ENCODE assay signal across 29 mouse cellular contexts in the genomic region with DNA sequence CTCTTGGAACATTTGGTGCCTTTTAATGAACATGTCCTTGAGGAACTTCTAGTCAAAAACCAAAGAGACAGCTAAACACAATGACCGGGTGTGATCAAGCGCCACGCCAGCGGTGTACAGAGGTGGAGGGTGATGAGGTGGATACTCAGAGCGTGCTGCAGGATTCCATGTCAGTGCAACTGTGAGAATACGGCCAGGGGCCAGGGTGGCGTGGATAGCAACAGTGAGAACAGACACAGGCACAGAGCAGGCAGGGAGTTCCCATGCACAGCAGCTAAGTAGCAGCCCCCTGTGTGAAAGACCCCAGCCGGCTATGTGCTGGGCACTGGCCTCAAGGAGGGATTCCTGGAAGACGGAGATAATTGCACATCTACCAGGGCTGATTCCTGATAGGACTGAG. TPM values are rescaled to one million over a fixed set of nuclear protein-coding genes. Genes with fewer than 3 reads are reported as not detected.
DNase-seq lines count a peak whose midpoint lies in the region; ATAC-seq and TF ChIP-seq lines count a peak whose summit lies in the region.
"Had no signal": no experiment of that assay in that cellular context is flagged by ENCODE, and none has a peak within 500 bp of the region (broad histone marks: within the 10 kb centered on the region; RNA-seq: fewer than 3 reads in every experiment).

No protein-coding gene starts in this region.

- no peaks in the 10 kb centered on the region for H3K9me3 ChIP-seq in forebrain, embryonic 10.5 days
- H3K9me3 ChIP-seq in forebrain, postnatal 0 days (ENCODE audit: low read length), result no peaks in the 10 kb centered on the region
- H3K9me3 ChIP-seq in limb, embryonic 11.5 days (ENCODE audit: control insufficient read depth, low read length), result no peaks in the 10 kb centered on the region
- no peaks in the 10 kb centered on the region for H3K9me3 ChIP-seq in limb, embryonic 10.5 days (replicated peaks)
- H3K9me3 ChIP-seq in midbrain, embryonic 10.5 days (replicated peaks), result no peaks in the 10 kb centered on the region
- H3K9me3 ChIP-seq in midbrain, postnatal 0 days (ENCODE audit: low read length), result no peaks in the 10 kb centered on the region
- no peaks in the 10 kb centered on the region for H3K9me3 ChIP-seq in limb, embryonic 12.5 days
- H3K9me3 ChIP-seq in neural tube, embryonic 15.5 days (replicated peaks), result no peaks in the 10 kb centered on the region
- H3K9me3 ChIP-seq: embryonic facial prominence, embryonic 13.5 days; forebrain, embryonic 15.5 days; G1E; heart, embryonic 12.5 days; heart, embryonic 15.5 days; hindbrain, embryonic 10.5 days; hindbrain, embryonic 13.5 days had no signal

- 0 out of 2 replicates have a peak overlapping the region, but pooled peaks have one; percentile 5 for H3K27ac ChIP-seq in forebrain, embryonic 10.5 days
- H3K27ac ChIP-seq in forebrain, postnatal 0 days (ENCODE audit: low read depth, low read length), result no peak overlapping the region
- no peak overlapping the region for H3K27ac ChIP-seq in limb, embryonic 11.5 days (replicated peaks; ENCODE audit: low read depth, low read length)
- H3K27ac ChIP-seq in limb, embryonic 10.5 days, result no peak overlapping the region
- 0 out of 2 replicates have a peak overlapping the region, but pooled peaks have one; percentile 23 for H3K27ac ChIP-seq in midbrain, embryonic 10.5 days (replicated peaks)
- H3K27ac ChIP-seq in midbrain, postnatal 0 days (ENCODE audit: low read depth, low read length), result no peak overlapping the region
- no peak overlapping the region for H3K27ac ChIP-seq in limb, embryonic 12.5 days
- no peak overlapping the region for H3K27ac ChIP-seq in neural tube, embryonic 15.5 days (replicated peaks)
- H3K27ac ChIP-seq: embryonic facial prominence, embryonic 13.5 days; forebrain, embryonic 15.5 days; heart, embryonic 15.5 days; hindbrain, embryonic 10.5 days; hindbrain, embryonic 13.5 days had no signal

- no peak overlapping the region for H3K9ac ChIP-seq in forebrain, postnatal 0 days
- no peak overlapping the region for H3K9ac ChIP-seq in limb, embryonic 11.5 days (ENCODE audit: low read length)
- H3K9ac ChIP-seq in midbrain, postnatal 0 days (replicated peaks; ENCODE audit: low read length, poor library complexity, severe bottlenecking), result no peak overlapping the region
- H3K9ac ChIP-seq in limb, embryonic 12.5 days (replicated peaks), result no peak overlapping the region
- H3K9ac ChIP-seq in neural tube, embryonic 15.5 days (replicated peaks), result no peak overlapping the region
- H3K9ac ChIP-seq: embryonic facial prominence, embryonic 13.5 days; forebrain, embryonic 15.5 days; heart, embryonic 12.5 days; heart, embryonic 15.5 days; hindbrain, embryonic 13.5 days had no signal

- no peak for TF ChIP-seq CTCF in forebrain, postnatal 0 days (IDR thresholded peaks at IDR 0.05; ENCODE audit: low read depth)
- TF ChIP-seq CTCF in midbrain, postnatal 0 days (IDR thresholded peaks at IDR 0.05), result no peak

- H3K4me2 ChIP-seq in forebrain, postnatal 0 days (ENCODE audit: low read depth), result no peak overlapping the region
- no peak overlapping the region for H3K4me2 ChIP-seq in limb, embryonic 11.5 days (ENCODE audit: low read depth, severe bottlenecking)
- H3K4me2 ChIP-seq in midbrain, postnatal 0 days (ENCODE audit: low read depth, low read length, poor library complexity, severe bottlenecking), result no peak overlapping the region
- H3K4me2 ChIP-seq in limb, embryonic 12.5 days, result no peak overlapping the region
- no peak overlapping the region for H3K4me2 ChIP-seq in neural tube, embryonic 15.5 days
- H3K4me2 ChIP-seq: embryonic facial prominence, embryonic 13.5 days; forebrain, embryonic 15.5 days; heart, embryonic 12.5 days; heart, embryonic 15.5 days; hindbrain, embryonic 13.5 days had no signal

- no peak for ATAC-seq in forebrain, postnatal 0 days
- ATAC-seq in limb, embryonic 11.5 days (ENCODE audit: insufficient number of reproducible peaks, low FRiP score, low TSS enrichment, low read depth), result no peak
- ATAC-seq in midbrain, postnatal 0 days (ENCODE audit: low FRiP score), result no peak
- peak; percentile 13; the same call in 1 of the 2 replicates for ATAC-seq in limb, embryonic 12.5 days (ENCODE audit: insufficient number of reproducible peaks, insufficient read depth, low FRiP score, low TSS enrichment, low read depth)
- no peak; the same call in 1 of the 2 replicates for ATAC-seq in neural tube, embryonic 15.5 days (ENCODE audit: low FRiP score)
- ATAC-seq: forebrain, embryonic 15.5 days; hindbrain, embryonic 16.5 days; Patski had no signal

- H3K36me3 ChIP-seq in forebrain, embryonic 10.5 days (replicated peaks), result no peaks in the 10 kb centered on the region; the same call in 1 of the 2 replicates
- peaks cover 2% of the 10 kb centered on the region; the same call in 1 of the 2 replicates for H3K36me3 ChIP-seq in forebrain, postnatal 0 days (ENCODE audit: insufficient read depth)
- no peaks in the 10 kb centered on the region for H3K36me3 ChIP-seq in limb, embryonic 11.5 days (ENCODE audit: control insufficient read depth, insufficient read depth, low read length)
- no peaks in the 10 kb centered on the region for H3K36me3 ChIP-seq in limb, embryonic 10.5 days
- H3K36me3 ChIP-seq in midbrain, embryonic 10.5 days, result 0 out of 2 replicates have a peak, but pooled peaks cover 5% of the 10 kb centered on the region
- H3K36me3 ChIP-seq in midbrain, postnatal 0 days (ENCODE audit: insufficient read depth, low read length), result peaks cover 5% of the 10 kb centered on the region; the same call in 1 of the 2 replicates
- no peaks in the 10 kb centered on the region for H3K36me3 ChIP-seq in limb, embryonic 12.5 days
- H3K36me3 ChIP-seq in neural tube, embryonic 15.5 days, result no peaks in the 10 kb centered on the region
- H3K36me3 ChIP-seq: forebrain, embryonic 15.5 days; heart, embryonic 15.5 days had no signal

- H3K4me1 ChIP-seq in forebrain, embryonic 10.5 days, result peaks cover 8% of the 10 kb centered on the region; the same call in 1 of the 2 replicates
- no peaks in the 10 kb centered on the region for H3K4me1 ChIP-seq in forebrain, postnatal 0 days (ENCODE audit: insufficient read depth)
- H3K4me1 ChIP-seq in limb, embryonic 11.5 days (ENCODE audit: control insufficient read depth, insufficient read depth, low read length), result 0 out of 2 replicates have a peak, but pooled peaks cover 2% of the 10 kb centered on the region
- peaks cover 7% of the 10 kb centered on the region for H3K4me1 ChIP-seq in limb, embryonic 10.5 days
- H3K4me1 ChIP-seq in midbrain, embryonic 10.5 days, result peaks cover 22% of the 10 kb centered on the region
- no peaks in the 10 kb centered on the region for H3K4me1 ChIP-seq in midbrain, postnatal 0 days (ENCODE audit: insufficient read depth, low read length)
- H3K4me1 ChIP-seq in limb, embryonic 12.5 days (replicated peaks), result peaks cover 8% of the 10 kb centered on the region
- H3K4me1 ChIP-seq in neural tube, embryonic 15.5 days, result no peaks in the 10 kb centered on the region
- H3K4me1 ChIP-seq: embryonic facial prominence, embryonic 13.5 days; heart, embryonic 12.5 days; heart, embryonic 15.5 days; hindbrain, embryonic 13.5 days had no signal

- whole genome bisulfite sequencing in forebrain, embryonic 10.5 days, result 85% methylated on average over 9 of the region's 9 CpGs
- WGBS in forebrain, postnatal 0 days, result 78% methylated on average over 9 of the region's 9 CpGs
- WGBS in limb, embryonic 11.5 days, result 79% methylated on average over 9 of the region's 9 CpGs
- 87% methylated on average over 9 of the region's 9 CpGs for WGBS in limb, embryonic 10.5 days
- 85% methylated on average over 9 of the region's 9 CpGs for WGBS in midbrain, embryonic 10.5 days
- 75% methylated on average over 9 of the region's 9 CpGs for WGBS in midbrain, postnatal 0 days
- 82% methylated on average over 9 of the region's 9 CpGs for WGBS in limb, embryonic 12.5 days
- 86% methylated on average over 9 of the region's 9 CpGs for WGBS in neural tube, embryonic 15.5 days

- peak; percentile 14 for DNase-seq in forebrain, embryonic 10.5 days (ENCODE audit: extremely low spot score, low spot score)
- no peak for DNase-seq in forebrain, postnatal 0 days
- peak; percentile 20 for DNase-seq in limb, embryonic 11.5 days (ENCODE audit: low spot score)
- no peak for DNase-seq in limb, embryonic 10.5 days (ENCODE audit: low spot score)
- peak; percentile 11 for DNase-seq in midbrain, embryonic 10.5 days (ENCODE audit: low spot score)
- DNase-seq in midbrain, postnatal 0 days (ENCODE audit: low spot score), result no peak
- DNase-seq: adrenal gland, postnatal 10 days; adrenal gland, postnatal 36 days; B cell, adult 2 months; cerebellum, adult 18-20 months; cerebellum, adult 9-10 months; cerebellum, postnatal 14 days; gastrocnemius, postnatal 10 days; gastrocnemius, postnatal 36 days; heart, postnatal 10 days; heart, postnatal 36 days had no signal

- H3K4me3 ChIP-seq in forebrain, embryonic 10.5 days, result no peak overlapping the region
- no peak overlapping the region for H3K4me3 ChIP-seq in forebrain, postnatal 0 days (ENCODE audit: low read depth, low read length)
- no peak overlapping the region for H3K4me3 ChIP-seq in limb, embryonic 11.5 days (ENCODE audit: low read depth, low read length)
- H3K4me3 ChIP-seq in limb, embryonic 10.5 days, result no peak overlapping the region
- H3K4me3 ChIP-seq in midbrain, embryonic 10.5 days, result no peak overlapping the region
- no peak overlapping the region for H3K4me3 ChIP-seq in midbrain, postnatal 0 days (ENCODE audit: low read depth, low read length)
- H3K4me3 ChIP-seq in limb, embryonic 12.5 days (replicated peaks), result no peak overlapping the region
- no peak overlapping the region for H3K4me3 ChIP-seq in neural tube, embryonic 15.5 days (replicated peaks)
- H3K4me3 ChIP-seq: embryonic facial prominence, embryonic 13.5 days; erythroblast, embryonic 14.5 days; forebrain, embryonic 15.5 days; heart, embryonic 12.5 days; heart, embryonic 15.5 days; hindbrain, embryonic 10.5 days; hindbrain, embryonic 13.5 days had no signal

- no peaks in the 10 kb centered on the region for H3K27me3 ChIP-seq in forebrain, embryonic 10.5 days (ENCODE audit: poor library complexity, severe bottlenecking)
- H3K27me3 ChIP-seq in forebrain, postnatal 0 days (ENCODE audit: insufficient read depth, low read length), result no peaks in the 10 kb centered on the region
- H3K27me3 ChIP-seq in limb, embryonic 11.5 days (ENCODE audit: control insufficient read depth, insufficient read depth, low read length), result no peaks in the 10 kb centered on the region
- H3K27me3 ChIP-seq in limb, embryonic 10.5 days (ENCODE audit: low read depth, poor library complexity, severe bottlenecking), result no peaks in the 10 kb centered on the region
- H3K27me3 ChIP-seq in midbrain, embryonic 10.5 days (ENCODE audit: low read depth, poor library complexity, severe bottlenecking), result no peaks in the 10 kb centered on the region
- no peaks in the 10 kb centered on the region for H3K27me3 ChIP-seq in midbrain, postnatal 0 days (ENCODE audit: insufficient read depth, low read length)
- H3K27me3 ChIP-seq in limb, embryonic 12.5 days, result no peaks in the 10 kb centered on the region
- no peaks in the 10 kb centered on the region for H3K27me3 ChIP-seq in neural tube, embryonic 15.5 days (replicated peaks)
- H3K27me3 ChIP-seq: CH12.LX; embryonic facial prominence, embryonic 13.5 days; forebrain, embryonic 15.5 days; heart, embryonic 12.5 days; heart, embryonic 15.5 days; hindbrain, embryonic 13.5 days; Patski had no signal

RNA-seq across cellular contexts. Expression of a gene that starts 59.0 kb away (rescaled TPM):
- 17.2 and 18.1 TPM in 2 replicates for polyA plus RNA-seq in forebrain, embryonic 10.5 days (2016; fragmentation: Nextera tagmentation; extraction: Ambion mirVana)
- total RNA-seq in forebrain, postnatal 0 days (2014; rRNA removed), result 14.0 and 15.7 TPM in 2 replicates
- 32.8 and 33.6 TPM in 2 replicates for polyA plus RNA-seq in forebrain, postnatal 0 days (2015; fragmentation: Nextera tagmentation; extraction: Ambion mirVana)
- polyA plus RNA-seq in limb, embryonic 11.5 days (2014; fragmentation: Nextera tagmentation; extraction: Ambion mirVana), result 13.1 and 14.6 TPM in 2 replicates
- polyA plus RNA-seq in limb, embryonic 10.5 days (2016; fragmentation: Nextera tagmentation; extraction: Ambion mirVana), result 11.4 and 11.6 TPM in 2 replicates
- 22.8 and 26.5 TPM in 2 replicates for polyA plus RNA-seq in midbrain, embryonic 10.5 days (2016; fragmentation: Nextera tagmentation; extraction: Ambion mirVana)
- total RNA-seq in midbrain, postnatal 0 days (2014; rRNA removed), result 6.1 and 7.7 TPM in 2 replicates
- polyA plus RNA-seq in midbrain, postnatal 0 days (2015; fragmentation: Nextera tagmentation; extraction: Ambion mirVana), result 26.8 and 27.0 TPM in 2 replicates
- polyA plus RNA-seq in limb, embryonic 12.5 days (2016; fragmentation: Nextera tagmentation; extraction: Ambion mirVana), result 11.5 and 14.3 TPM in 2 replicates
- polyA plus RNA-seq in neural tube, embryonic 15.5 days (2015; fragmentation: Nextera tagmentation; extraction: Ambion mirVana), result 19.8 and 20.5 TPM in 2 replicates

RNA-seq across cellular contexts. Expression of a gene that starts 59.6 kb away (rescaled TPM):
- 30.7 and 32.2 TPM in 2 replicates for polyA plus RNA-seq in forebrain, embryonic 10.5 days (2016; fragmentation: Nextera tagmentation; extraction: Ambion mirVana)
- 189 and 233 TPM in 2 replicates for total RNA-seq in forebrain, postnatal 0 days (2014; rRNA removed)
- polyA plus RNA-seq in forebrain, postnatal 0 days (2015; fragmentation: Nextera tagmentation; extraction: Ambion mirVana), result 82.1 and 99.6 TPM in 2 replicates
- 35.6 and 40.1 TPM in 2 replicates for polyA plus RNA-seq in limb, embryonic 11.5 days (2014; fragmentation: Nextera tagmentation; extraction: Ambion mirVana)
- 22.7 and 31.0 TPM in 2 replicates for polyA plus RNA-seq in limb, embryonic 10.5 days (2016; fragmentation: Nextera tagmentation; extraction: Ambion mirVana)
- polyA plus RNA-seq in midbrain, embryonic 10.5 days (2016; fragmentation: Nextera tagmentation; extraction: Ambion mirVana), result 32.0 and 51.8 TPM in 2 replicates
- 165 and 217 TPM in 2 replicates for total RNA-seq in midbrain, postnatal 0 days (2014; rRNA removed)
- 78.7 and 83.1 TPM in 2 replicates for polyA plus RNA-seq in midbrain, postnatal 0 days (2015; fragmentation: Nextera tagmentation; extraction: Ambion mirVana)
- polyA plus RNA-seq in limb, embryonic 12.5 days (2016; fragmentation: Nextera tagmentation; extraction: Ambion mirVana), result 36.4 and 45.2 TPM in 2 replicates
- polyA plus RNA-seq in neural tube, embryonic 15.5 days (2015; fragmentation: Nextera tagmentation; extraction: Ambion mirVana), result 80.4 and 91.0 TPM in 2 replicates

Comparison
In these comparisons a context has a peak if more than half of its experiments do, and no peak if none do; other contexts are left out.
1. DNase-seq: peak in forebrain, embryonic 10.5 days (single experiment), limb, embryonic 11.5 days (single experiment) and midbrain, embryonic 10.5 days (single experiment); none in forebrain, postnatal 0 days (single experiment), limb, embryonic 10.5 days (single experiment) and midbrain, postnatal 0 days (single experiment).
2. H3K27ac ChIP-seq: peak in forebrain, embryonic 10.5 days (single experiment) and midbrain, embryonic 10.5 days (single experiment); none in forebrain, postnatal 0 days (single experiment), limb, embryonic 11.5 days (single experiment), limb, embryonic 10.5 days (single experiment), midbrain, postnatal 0 days (single experiment), limb, embryonic 12.5 days (single experiment) and neural tube, embryonic 15.5 days (single experiment).